Mouse (Mus musculus): Measurements from ENCODE around the gene Birc6. TPM values are rescaled to one million over a fixed set of nuclear protein-coding genes. Genes with fewer than 3 reads are reported as not detected.
"Not testable (repeated sequence)": the region's sequence is repeated elsewhere in the genome, so short reads cannot be mapped to it uniquely, and the experiment has no call there.

Gene Birc6
- total RNA-seq, 2 experiments from 2014 or later, result 48.4 to 56.6 TPM

GRCm38 (mm10) chr17:74554118-74554517 lies 26.0 kb downstream of the Birc6 start:
- no peak for DNase-seq (ENCODE audit: low spot score)

- no peak for DNase-seq (ENCODE audit: low spot score)
Measured at GRCm38 (mm10) chr17:74559891-74560290, 31.8 kb downstream of the Birc6 start.

- no peak for DNase-seq (ENCODE audit: low spot score)
Measured at GRCm38 (mm10) chr17:74564151-74564550, 36.1 kb downstream of the Birc6 start.

DNA sequence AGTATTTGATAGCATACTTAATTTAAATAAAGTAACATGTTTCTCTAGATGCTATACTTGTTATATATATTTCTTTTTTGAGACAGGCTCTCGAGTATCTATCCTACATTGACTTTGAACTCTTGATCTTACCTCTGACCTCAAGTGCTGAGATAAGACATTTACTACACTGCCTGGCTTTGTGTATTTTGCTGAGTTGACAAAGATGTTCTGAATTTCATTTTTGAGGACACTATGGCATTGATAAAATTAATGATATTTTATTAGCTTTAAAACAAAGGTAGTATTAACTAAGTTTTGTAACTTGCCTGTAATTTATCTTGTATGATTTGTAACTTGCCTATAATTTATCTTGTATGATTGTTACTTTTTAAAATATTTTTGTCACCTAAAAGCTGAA lies 41.1 kb downstream of the Birc6 start:
- no peak for DNase-seq (ENCODE audit: low spot score)

DNA sequence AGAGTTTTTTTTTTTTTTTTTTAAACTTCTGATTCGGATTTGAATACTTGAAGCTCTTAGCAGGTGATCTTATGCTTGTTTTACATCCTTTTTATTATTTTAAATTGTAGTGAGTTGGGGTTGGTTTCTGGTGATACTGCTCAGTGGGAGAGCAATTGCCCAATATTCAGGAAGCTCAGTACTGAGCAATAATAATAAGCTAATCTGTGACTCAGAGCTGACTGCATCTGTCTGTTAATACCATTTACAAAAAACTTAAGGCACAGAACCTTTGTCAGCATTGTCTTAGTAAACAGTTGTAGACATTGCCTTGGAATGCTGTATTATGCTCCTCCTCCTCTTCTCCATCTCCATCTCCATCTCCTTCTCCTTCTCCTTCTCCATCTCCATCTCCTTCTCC lies 42.5 kb downstream of the Birc6 start:
- no peak for DNase-seq (ENCODE audit: low spot score)

- DNase-seq (ENCODE audit: low spot score), result peak; percentile 29
Measured at GRCm38 (mm10) chr17:74577173-74577572, 49.1 kb downstream of the Birc6 start.

DNA sequence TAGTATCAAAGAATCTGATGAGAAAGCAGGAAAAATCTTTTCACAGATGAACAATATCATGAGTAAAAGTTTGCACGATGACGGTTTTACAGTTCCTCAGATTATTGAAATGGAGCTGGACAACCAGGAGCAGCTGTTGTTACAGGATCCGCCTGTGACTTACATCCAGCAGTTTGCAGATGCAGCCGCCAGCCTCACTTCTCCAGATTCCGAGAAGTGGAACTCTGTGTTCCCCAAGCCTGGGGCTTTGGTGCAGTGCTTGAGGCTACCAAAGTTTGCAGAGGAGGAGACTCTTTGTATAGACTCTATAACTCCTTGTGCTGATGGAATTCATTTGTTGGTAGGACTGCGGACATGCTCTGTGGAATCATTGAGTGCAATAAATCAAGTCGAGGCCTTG lies 51.5 kb downstream of the Birc6 start:
- peak; percentile 50 for DNase-seq (ENCODE audit: low spot score)

DNA sequence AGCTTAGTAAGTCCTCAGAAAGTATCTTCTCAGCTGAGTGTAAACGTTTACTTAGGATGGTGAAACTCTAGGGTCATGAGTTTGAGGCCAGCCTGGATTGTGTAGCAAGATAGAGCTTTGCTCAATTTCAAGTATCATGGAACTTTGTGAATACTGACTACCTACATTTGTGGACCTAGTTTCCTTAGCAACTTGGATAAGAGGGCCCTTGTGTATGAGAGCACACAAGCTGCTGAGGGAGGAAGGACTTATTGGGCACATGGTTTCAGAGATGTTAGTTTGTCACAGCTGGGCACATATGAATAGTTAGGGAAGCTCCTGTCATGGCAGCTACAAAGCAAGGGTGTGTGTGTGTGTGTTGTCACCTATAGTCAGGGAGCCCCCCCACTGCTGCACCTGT lies 52.6 kb downstream of the Birc6 start:
- DNase-seq (ENCODE audit: low spot score), result no peak

DNA sequence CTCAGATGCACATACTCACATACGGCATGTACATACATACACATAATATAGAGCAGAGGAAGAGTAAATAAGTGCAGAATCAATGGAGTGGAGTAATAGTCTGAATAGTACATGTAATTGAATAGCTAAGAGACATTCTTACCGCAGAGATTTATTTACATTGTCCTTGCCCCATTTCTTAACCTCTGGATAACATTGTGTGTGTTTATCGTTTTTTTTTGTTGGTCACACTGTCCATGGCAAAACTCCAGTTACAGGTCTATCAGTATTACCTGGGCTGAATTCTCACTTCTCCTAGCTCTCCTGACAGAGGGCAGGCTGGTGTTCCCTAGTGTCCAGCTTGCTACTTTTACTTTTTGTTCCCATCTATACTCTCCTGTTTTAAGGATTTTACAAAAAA lies 58.7 kb downstream of the Birc6 start:
- DNase-seq (ENCODE audit: low spot score), result no peak

DNA sequence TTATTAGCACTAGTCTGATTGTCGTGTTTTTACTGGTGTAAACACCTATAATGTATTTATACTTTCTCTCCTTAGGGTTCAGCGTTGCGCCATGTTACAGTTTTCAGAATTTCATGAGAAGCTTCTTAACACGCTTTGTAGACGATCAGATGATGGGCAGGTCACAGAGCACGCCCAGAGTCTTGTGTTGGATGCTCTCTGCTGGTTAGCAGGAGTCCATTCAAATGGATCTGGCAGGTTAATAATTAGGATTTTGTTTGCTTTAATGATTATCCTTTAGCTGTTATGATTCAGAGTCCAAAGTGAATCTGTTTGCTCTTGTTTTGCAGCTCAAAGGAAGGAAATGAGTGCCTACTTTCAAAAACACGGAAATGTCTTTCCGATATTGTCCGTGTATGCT lies 70.8 kb downstream of the Birc6 start:
- no peak for DNase-seq (ENCODE audit: low spot score)

DNA sequence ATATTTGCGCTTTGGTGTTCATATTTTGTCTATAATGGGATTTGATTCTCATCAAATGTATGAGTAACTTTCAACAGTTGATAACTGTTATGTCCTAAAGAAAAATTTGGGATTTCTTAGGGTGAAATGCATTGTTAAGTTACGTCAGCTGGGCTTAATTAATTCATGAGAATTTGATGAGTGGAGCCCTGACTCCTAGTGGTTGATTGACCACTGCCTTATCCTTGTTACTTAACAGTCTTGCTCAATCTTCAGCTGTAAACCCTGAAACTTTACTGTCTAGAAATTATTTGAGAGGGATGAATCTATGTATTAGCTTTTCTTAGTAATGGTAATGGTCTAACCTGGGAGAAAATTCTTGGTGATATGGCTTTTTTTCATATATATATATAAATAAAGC lies 71.3 kb downstream of the Birc6 start:
- DNase-seq (ENCODE audit: low spot score), result no peak

GRCm38 (mm10) chr17:74601201-74601600 lies 73.1 kb downstream of the Birc6 start:
- no peak for DNase-seq (ENCODE audit: low spot score)

DNA sequence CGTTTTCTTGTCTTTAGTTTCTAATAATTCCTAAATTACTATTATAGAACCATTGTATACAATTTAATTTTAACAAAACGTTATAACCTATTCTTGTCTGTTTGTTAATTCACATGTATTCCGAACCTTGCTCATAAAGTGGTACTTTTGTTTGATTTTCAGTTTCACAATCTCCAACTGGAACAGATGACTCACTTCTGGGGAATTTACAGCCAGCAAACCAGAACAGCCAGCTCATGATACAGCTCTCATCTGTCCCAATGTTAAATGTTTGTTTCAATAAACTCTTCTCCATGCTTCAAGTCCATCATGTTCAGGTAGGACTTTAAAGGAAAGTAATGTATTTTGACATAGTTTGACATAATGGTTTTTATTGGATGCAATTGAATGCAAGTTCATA lies 102.7 kb downstream of the Birc6 start:
- DNase-seq (ENCODE audit: low spot score), result no peak

GRCm38 (mm10) chr17:74642445-74642844 lies 114.3 kb downstream of the Birc6 start:
- DNase-seq (ENCODE audit: low spot score), result no peak

DNA sequence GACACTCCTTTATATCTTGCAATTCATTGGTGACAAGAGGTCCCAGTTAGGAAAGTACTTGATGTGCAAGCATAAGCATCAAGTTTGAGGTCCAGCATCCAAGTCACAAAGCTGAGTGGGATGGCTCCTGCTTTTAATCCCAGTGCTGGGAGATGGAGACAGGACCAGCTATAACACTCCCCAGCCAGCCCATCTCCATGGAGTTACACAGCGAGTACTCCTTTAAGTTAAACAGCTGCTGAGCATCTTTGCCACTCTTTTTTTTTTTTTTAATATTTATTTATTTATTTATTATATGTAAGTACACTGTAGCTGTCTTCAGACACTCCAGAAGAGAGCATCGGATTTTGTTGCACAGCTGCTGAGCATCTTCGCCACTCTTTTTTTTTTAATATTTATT lies 130.3 kb downstream of the Birc6 start:
- DNase-seq (ENCODE audit: low spot score), result no peak

DNA sequence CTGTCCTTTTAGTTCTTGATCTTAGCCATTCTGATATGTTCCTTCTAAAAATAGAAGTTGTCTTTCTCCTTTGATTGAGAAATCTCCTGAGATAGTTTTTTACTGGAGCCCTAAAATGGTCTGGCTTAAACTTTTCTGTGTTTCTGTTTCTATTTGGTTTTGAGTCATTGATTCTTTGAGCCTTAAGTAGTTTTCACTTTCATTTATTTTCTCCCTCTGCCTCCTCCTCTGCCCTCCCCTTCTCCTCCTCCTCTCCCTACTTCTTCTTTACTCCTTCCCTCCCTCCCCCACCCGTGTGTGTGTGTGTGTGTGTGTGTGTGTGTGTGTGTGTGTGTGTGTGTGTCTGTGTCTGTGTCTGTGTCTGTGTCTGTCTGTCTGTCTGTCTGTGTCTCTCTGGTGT lies 139.9 kb downstream of the Birc6 start:
- no peak for DNase-seq (ENCODE audit: low spot score)

- DNase-seq (ENCODE audit: low spot score), result no peak
Measured at GRCm38 (mm10) chr17:74670031-74670430, 141.9 kb downstream of the Birc6 start.

DNA sequence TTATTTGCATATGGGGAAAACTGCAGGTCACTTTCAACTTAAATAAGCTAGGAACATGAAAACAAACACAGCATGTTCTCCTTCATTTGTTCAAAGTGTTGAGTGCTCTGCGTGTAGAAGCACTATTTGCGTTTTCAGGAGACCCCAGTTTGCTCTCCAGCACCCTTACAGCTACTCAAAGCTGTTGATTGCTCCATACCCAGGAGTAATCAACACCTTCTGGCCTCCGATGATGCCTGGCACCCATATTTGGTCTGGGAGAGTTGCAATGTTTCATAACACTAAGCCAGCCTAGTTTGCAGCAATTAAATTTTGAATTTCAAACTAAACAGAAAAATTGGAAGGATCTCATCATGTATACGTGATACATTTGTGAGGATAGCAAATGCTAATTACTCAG lies 144.4 kb downstream of the Birc6 start:
- DNase-seq (ENCODE audit: low spot score), result peak; percentile 28

- peak; percentile 30 for DNase-seq (ENCODE audit: low spot score)
Measured at GRCm38 (mm10) chr17:74673251-74673650, 145.2 kb downstream of the Birc6 start.

GRCm38 (mm10) chr17:74678061-74678460 lies 150.0 kb downstream of the Birc6 start:
- no peak for DNase-seq (ENCODE audit: low spot score)

- DNase-seq (ENCODE audit: low spot score), result no peak
Measured at GRCm38 (mm10) chr17:74684927-74685326, 156.8 kb downstream of the Birc6 start.

GRCm38 (mm10) chr17:74688555-74688954 lies 160.5 kb downstream of the Birc6 start:
- no peak for DNase-seq (ENCODE audit: low spot score)

DNA sequence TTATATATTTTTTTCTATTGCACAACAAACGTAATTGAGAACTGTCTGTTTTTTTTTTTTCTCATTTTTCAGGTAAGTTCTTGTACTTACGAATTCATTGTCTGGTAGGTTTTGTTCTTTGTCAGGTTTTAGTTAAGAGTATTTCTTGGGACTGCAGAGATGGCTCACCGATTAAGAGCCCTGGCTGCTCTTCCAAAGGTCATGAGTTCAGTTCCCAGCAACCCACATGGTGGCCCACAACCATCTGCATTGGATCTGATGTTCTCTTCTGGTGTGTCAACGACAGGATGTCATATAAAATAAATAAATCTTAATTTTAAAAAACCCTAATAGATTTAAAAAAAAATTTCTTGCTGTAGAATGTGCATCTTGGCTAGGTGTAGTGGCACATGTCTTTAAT lies 161.3 kb downstream of the Birc6 start:
- no peak for DNase-seq (ENCODE audit: low spot score)

DNA sequence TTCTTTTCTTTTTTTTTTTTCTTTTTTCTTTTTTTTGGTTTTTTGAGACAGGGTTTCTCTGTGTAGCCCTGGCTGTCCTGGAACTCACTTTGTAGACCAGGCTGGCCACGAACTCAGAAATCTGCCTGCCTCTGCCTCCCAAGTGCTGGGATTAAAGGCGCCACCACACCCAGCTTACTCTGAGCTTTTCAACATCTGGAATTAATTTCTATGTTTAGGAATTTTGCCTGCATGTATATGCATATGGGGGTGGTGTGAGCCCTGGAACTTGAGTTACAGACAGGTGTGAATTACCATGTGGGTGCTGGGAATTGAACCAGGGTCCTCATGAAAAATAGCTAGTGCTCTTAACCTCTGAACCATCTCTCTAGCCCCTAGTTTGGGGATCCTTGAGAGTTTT lies 173.6 kb downstream of the Birc6 start:
- DNase-seq (ENCODE audit: low spot score), result not testable (repeated sequence)

DNA sequence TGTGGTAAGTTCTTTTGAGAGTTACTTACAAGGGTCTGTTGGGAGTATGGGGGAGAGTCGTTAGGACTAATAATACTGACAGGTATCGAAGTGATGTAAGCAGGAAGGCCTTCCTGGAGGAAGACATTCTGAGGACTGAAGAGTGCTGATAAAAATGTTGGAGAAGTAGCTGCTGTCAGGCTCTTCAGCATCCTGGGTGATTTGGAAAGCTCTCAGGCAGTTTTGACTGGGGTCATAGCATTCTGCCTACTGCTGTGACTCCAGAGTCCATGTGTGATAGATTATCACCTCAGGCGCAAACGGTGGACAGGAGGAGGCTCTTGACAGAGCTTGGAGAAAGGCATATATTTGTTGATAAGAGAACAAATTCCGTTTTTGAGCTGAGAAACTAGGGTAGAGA lies 177.4 kb downstream of the Birc6 start:
- no peak for DNase-seq (ENCODE audit: low spot score)
